Mouse (Mus musculus): ENCODE data around the gene Pifo. TPM values are rescaled to one million over a fixed set of nuclear protein-coding genes. Genes with fewer than 3 reads are reported as not detected.

Pifo gene
- polyA plus RNA-seq, 1 experiment = not detected

DNA sequence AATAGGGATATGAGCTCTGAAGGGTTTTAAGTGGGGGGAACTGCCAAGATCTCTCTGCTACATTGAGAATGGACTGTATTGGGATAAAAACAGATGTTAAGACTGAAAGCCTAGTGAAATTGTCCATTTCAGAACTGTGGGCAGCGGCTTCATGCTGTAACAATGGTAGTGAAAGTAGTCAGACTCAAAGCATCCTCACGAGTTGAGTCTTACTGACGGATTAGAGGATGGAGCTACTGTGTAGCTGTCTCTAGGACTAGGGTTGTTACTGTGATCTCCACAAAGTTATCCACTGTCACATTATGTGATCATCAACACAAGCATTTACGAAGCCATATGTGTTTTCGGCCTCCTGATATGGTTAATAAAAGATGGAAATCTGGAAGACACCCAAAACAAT, 56.2 kb downstream of the Pifo start:
- H3K36me3 ChIP-seq (replicated peaks; ENCODE audit: low read length) = peaks cover 79% of the 10 kb centered on the region
- peak overlapping the region; percentile 99 for H3K4me3 ChIP-seq (replicated peaks)
- no peaks in the 10 kb centered on the region for H3K27me3 ChIP-seq (replicated peaks)
- H3K9me3 ChIP-seq = no peaks in the 10 kb centered on the region
- H3K4me1 ChIP-seq = peaks cover 67% of the 10 kb centered on the region
- TF ChIP-seq GATA1 (IDR thresholded peaks at IDR 0.05; ENCODE audit: borderline replicate concordance, low read length) (no peak), FLI1 (IDR thresholded peaks at IDR 0.05; ENCODE audit: low read length) (no peak)

DNA sequence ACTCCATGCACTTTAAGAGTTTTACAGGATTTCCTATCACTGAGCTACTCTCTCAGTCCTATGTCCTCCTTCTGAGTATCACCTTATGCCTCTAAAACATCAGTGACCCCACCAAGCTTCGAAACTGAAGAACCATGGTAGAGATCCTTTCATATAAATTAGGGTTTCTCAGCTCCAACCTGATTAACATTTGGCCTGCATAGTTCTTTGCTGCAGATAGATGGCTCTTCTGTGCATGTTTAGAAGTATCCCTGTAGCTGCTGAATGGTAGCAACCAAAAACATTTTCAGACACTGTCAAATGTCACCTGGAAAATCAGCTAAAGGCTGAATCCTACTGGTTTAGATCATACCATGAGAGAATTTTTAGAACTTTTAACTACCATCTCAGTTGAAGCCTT, 57.2 kb downstream of the Pifo start:
- H3K9me3 ChIP-seq = no peaks in the 10 kb centered on the region
- no peaks in the 10 kb centered on the region for H3K27me3 ChIP-seq (replicated peaks)
- peaks cover 79% of the 10 kb centered on the region for H3K36me3 ChIP-seq (replicated peaks; ENCODE audit: low read length)
- peaks cover 63% of the 10 kb centered on the region for H3K4me1 ChIP-seq
- TF ChIP-seq FLI1 (IDR thresholded peaks at IDR 0.05; ENCODE audit: low read length) = no peak
- no peak for TF ChIP-seq GATA1 (IDR thresholded peaks at IDR 0.05; ENCODE audit: borderline replicate concordance, low read length)
- H3K4me3 ChIP-seq (replicated peaks) = peak overlapping the region; percentile 99

DNA sequence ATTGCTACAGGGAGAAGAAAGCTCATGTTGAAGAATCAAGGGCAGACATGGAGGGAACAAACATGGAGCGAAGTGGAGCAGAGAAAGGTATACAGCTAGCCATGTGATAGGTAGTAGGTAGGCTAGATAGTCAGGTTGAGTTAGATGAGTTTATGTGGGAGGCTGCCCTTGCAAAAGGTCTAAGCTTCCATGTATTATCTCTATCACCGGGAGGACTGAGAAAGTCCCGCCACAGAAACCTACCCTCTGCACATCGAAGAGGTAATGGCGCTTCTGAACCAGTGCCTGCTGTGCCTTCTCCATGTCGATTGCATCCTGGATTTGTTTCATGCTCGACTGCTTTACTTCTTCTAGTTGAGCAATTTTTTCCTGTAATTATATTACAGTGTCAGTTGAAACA, 63.1 kb downstream of the Pifo start:
- H3K36me3 ChIP-seq (replicated peaks; ENCODE audit: low read length) = peaks cover 100% of the 10 kb centered on the region
- no peak overlapping the region for H3K4me3 ChIP-seq (replicated peaks)
- no peak for TF ChIP-seq GATA1 (IDR thresholded peaks at IDR 0.05; ENCODE audit: borderline replicate concordance, low read length)
- no peak for TF ChIP-seq FLI1 (IDR thresholded peaks at IDR 0.05; ENCODE audit: low read length)
- no peaks in the 10 kb centered on the region for H3K27me3 ChIP-seq (replicated peaks)
- peaks cover 51% of the 10 kb centered on the region for H3K4me1 ChIP-seq
- no peaks in the 10 kb centered on the region for H3K9me3 ChIP-seq

Other genes with a start within 250 kb of the Pifo start
- gene Rap1a, start 213.3 kb downstream of the Pifo start, polyA plus RNA-seq (2012; ENCODE audit: insufficient read depth, low replicate concordance) = 3.2 and 38.3 TPM in 2 replicates
- gene Adora3, start 143.8 kb downstream of the Pifo start, polyA plus RNA-seq (2012; ENCODE audit: insufficient read depth, low replicate concordance) = 0.19 TPM in 1 of 2 replicates, not detected in the other
- gene Tmigd3, start 143.7 kb downstream of the Pifo start, polyA plus RNA-seq (2012; ENCODE audit: insufficient read depth, low replicate concordance) = not detected in 2 replicates
- gene I830077J02Rik, start 82.0 kb downstream of the Pifo start, polyA plus RNA-seq (2012; ENCODE audit: insufficient read depth, low replicate concordance) = 34.4 and 41.9 TPM in 2 replicates
- gene Wdr77, start 55.3 kb downstream of the Pifo start, polyA plus RNA-seq (2012; ENCODE audit: insufficient read depth, low replicate concordance) = 39.6 and 78.6 TPM in 2 replicates
- gene Atp5f1, start 54.5 kb downstream of the Pifo start, polyA plus RNA-seq (2012; ENCODE audit: insufficient read depth, low replicate concordance) = 260 and 290 TPM in 2 replicates
- not detected in 2 replicates for gene Ovgp1, start 40.9 kb downstream of the Pifo start, polyA plus RNA-seq (2012; ENCODE audit: insufficient read depth, low replicate concordance)
- gene Chil5, start 18.2 kb upstream of the Pifo start, polyA plus RNA-seq (2012; ENCODE audit: insufficient read depth, low replicate concordance) = 1.0 TPM in 1 of 2 replicates, not detected in the other
- not detected in 2 replicates for gene Chia1, start 98.6 kb upstream of the Pifo start, polyA plus RNA-seq (2012; ENCODE audit: insufficient read depth, low replicate concordance)
- gene Chil3, start 152.9 kb upstream of the Pifo start, polyA plus RNA-seq (2012; ENCODE audit: insufficient read depth, low replicate concordance) = 0.43 TPM in 1 of 2 replicates, not detected in the other
- not detected in 2 replicates for gene Chil4, start 204.9 kb upstream of the Pifo start, polyA plus RNA-seq (2012; ENCODE audit: insufficient read depth, low replicate concordance)